Mouse (Mus musculus): Measurements from ENCODE around the gene Fuom. TPM values are rescaled to one million over a fixed set of nuclear protein-coding genes. Genes with fewer than 3 reads are reported as not detected.

Gene Fuom
- total and polyA plus RNA-seq, 2 experiments from 2014 or later = 64.2 to 158 TPM

GRCm38 (mm10) chr7:140060936-140061831 lies 41.1 kb downstream of the Fuom start:
- Histone ChIP-seq H3K27ac (ENCODE audit: low read depth) (no peak overlapping the region), H3K4me3 (ENCODE audit: low read depth, low read length) (peak overlapping the region; percentile 34), H3K4me1 (ENCODE audit: control insufficient read depth, insufficient read depth) (peaks cover 4% of the 10 kb centered on the region; the same call in 1 of the 2 replicates), H3K9me3 (replicated peaks; ENCODE audit: control insufficient read depth, low read length) (no peaks in the 10 kb centered on the region), H3K27me3 (ENCODE audit: control insufficient read depth, insufficient read depth, low read length) (peaks cover 91% of the 10 kb centered on the region), H3K9ac (replicated peaks; ENCODE audit: low read depth, low read length) (no peak overlapping the region), H3K36me3 (replicated peaks; ENCODE audit: control insufficient read depth, insufficient read depth, low read length) (no peaks in the 10 kb centered on the region), H3K4me2 (ENCODE audit: low read depth, low read length) (peak overlapping the region; percentile 53)
- WGBS = 2% methylated on average over 46 of the region's 47 CpGs
- DNase-seq (ENCODE audit: low spot score) (no peak), ATAC-seq (ENCODE audit: insufficient read depth, low read depth) (no peak)
- no peak for TF ChIP-seq CTCF (IDR thresholded peaks at IDR 0.05; ENCODE audit: low read depth)
- TF ChIP-seq EP300 (IDR thresholded peaks at IDR 0.05; ENCODE audit: low read depth) = no peak

- H3K27ac ChIP-seq (ENCODE audit: low read depth) = no peak overlapping the region
- no peaks in the 10 kb centered on the region for H3K36me3 ChIP-seq (replicated peaks; ENCODE audit: control insufficient read depth, insufficient read depth, low read length)
- ATAC-seq (ENCODE audit: insufficient read depth, low read depth) = no peak
- peaks cover 94% of the 10 kb centered on the region for H3K27me3 ChIP-seq (ENCODE audit: control insufficient read depth, insufficient read depth, low read length)
- H3K4me1 ChIP-seq (ENCODE audit: control insufficient read depth, insufficient read depth) = peaks cover 4% of the 10 kb centered on the region; the same call in 1 of the 2 replicates
- TF ChIP-seq EP300 (IDR thresholded peaks at IDR 0.05; ENCODE audit: low read depth) (no peak), CTCF (IDR thresholded peaks at IDR 0.05; ENCODE audit: low read depth) (no peak)
- DNase-seq (ENCODE audit: low spot score) = no peak
- H3K4me3 ChIP-seq (ENCODE audit: low read depth, low read length) = no peak overlapping the region
- WGBS = 29% methylated on average over 4 of the region's 4 CpGs
- H3K4me2 ChIP-seq (ENCODE audit: low read depth, low read length) = no peak overlapping the region
- 0 out of 2 replicates have a peak, but pooled peaks cover 4% of the 10 kb centered on the region for H3K9me3 ChIP-seq (replicated peaks; ENCODE audit: control insufficient read depth, low read length)
- no peak overlapping the region for H3K9ac ChIP-seq (replicated peaks; ENCODE audit: low read depth, low read length)
Observed at GRCm38 (mm10) chr7:140059601-140060000, 42.6 kb downstream of the Fuom start.

- no peak overlapping the region for H3K27ac ChIP-seq (ENCODE audit: low read depth)
- H3K9me3 ChIP-seq (replicated peaks; ENCODE audit: control insufficient read depth, low read length) = 0 out of 2 replicates have a peak, but pooled peaks cover 4% of the 10 kb centered on the region
- WGBS = 22% methylated on average over 7 of the region's 7 CpGs
- TF ChIP-seq EP300 (IDR thresholded peaks at IDR 0.05; ENCODE audit: low read depth) (no peak), CTCF (IDR thresholded peaks at IDR 0.05; ENCODE audit: low read depth) (no peak)
- ATAC-seq (ENCODE audit: insufficient read depth, low read depth) (no peak), DNase-seq (ENCODE audit: low spot score) (no peak)
- H3K4me3 ChIP-seq (ENCODE audit: low read depth, low read length) = peak overlapping the region; percentile 50
- no peaks in the 10 kb centered on the region for H3K36me3 ChIP-seq (replicated peaks; ENCODE audit: control insufficient read depth, insufficient read depth, low read length)
- H3K4me2 ChIP-seq (ENCODE audit: low read depth, low read length) = peak overlapping the region; percentile 75
- H3K27me3 ChIP-seq (ENCODE audit: control insufficient read depth, insufficient read depth, low read length) = peaks cover 88% of the 10 kb centered on the region
- H3K9ac ChIP-seq (replicated peaks; ENCODE audit: low read depth, low read length) = no peak overlapping the region
- peaks cover 4% of the 10 kb centered on the region; the same call in 1 of the 2 replicates for H3K4me1 ChIP-seq (ENCODE audit: control insufficient read depth, insufficient read depth)
Observed at GRCm38 (mm10) chr7:140058528-140058927, 43.7 kb downstream of the Fuom start.

- Histone ChIP-seq H3K4me1 (ENCODE audit: control insufficient read depth, insufficient read depth) (peaks cover 4% of the 10 kb centered on the region; the same call in 1 of the 2 replicates), H3K27me3 (ENCODE audit: control insufficient read depth, insufficient read depth, low read length) (peaks cover 90% of the 10 kb centered on the region), H3K9me3 (replicated peaks; ENCODE audit: control insufficient read depth, low read length) (0 out of 2 replicates have a peak, but pooled peaks cover 4% of the 10 kb centered on the region), H3K9ac (replicated peaks; ENCODE audit: low read depth, low read length) (peak overlapping the region; percentile 34; the same call in 1 of the 2 replicates), H3K4me2 (ENCODE audit: low read depth, low read length) (peak overlapping the region; percentile 75), H3K4me3 (ENCODE audit: low read depth, low read length) (peak overlapping the region; percentile 50), H3K36me3 (replicated peaks; ENCODE audit: control insufficient read depth, insufficient read depth, low read length) (no peaks in the 10 kb centered on the region), H3K27ac (ENCODE audit: low read depth) (no peak overlapping the region)
- WGBS = 3% methylated on average over 53 of the region's 53 CpGs
- TF ChIP-seq EP300 (IDR thresholded peaks at IDR 0.05; ENCODE audit: low read depth) = no peak
- TF ChIP-seq CTCF (IDR thresholded peaks at IDR 0.05; ENCODE audit: low read depth) = no peak
- ATAC-seq (ENCODE audit: insufficient read depth, low read depth) (peak; percentile 40; the same call in 1 of the 2 replicates), DNase-seq (ENCODE audit: low spot score) (no peak)
Observed at GRCm38 (mm10) chr7:140057413-140058407, 44.5 kb downstream of the Fuom start.

GRCm38 (mm10) chr7:140054124-140054523 lies 48.1 kb downstream of the Fuom start:
- Histone ChIP-seq H3K36me3 (replicated peaks; ENCODE audit: control insufficient read depth, insufficient read depth, low read length) (no peaks in the 10 kb centered on the region), H3K4me2 (ENCODE audit: low read depth, low read length) (no peak overlapping the region), H3K27ac (ENCODE audit: low read depth) (no peak overlapping the region), H3K4me3 (ENCODE audit: low read depth, low read length) (no peak overlapping the region), H3K4me1 (ENCODE audit: control insufficient read depth, insufficient read depth) (peaks cover 6% of the 10 kb centered on the region; the same call in 1 of the 2 replicates), H3K9me3 (replicated peaks; ENCODE audit: control insufficient read depth, low read length) (0 out of 2 replicates have a peak, but pooled peaks cover 4% of the 10 kb centered on the region), H3K27me3 (ENCODE audit: control insufficient read depth, insufficient read depth, low read length) (peaks cover 90% of the 10 kb centered on the region), H3K9ac (replicated peaks; ENCODE audit: low read depth, low read length) (no peak overlapping the region)
- DNase-seq (ENCODE audit: low spot score) (no peak), ATAC-seq (ENCODE audit: insufficient read depth, low read depth) (no peak)
- 65% methylated on average over 4 of the region's 4 CpGs for WGBS
- TF ChIP-seq EP300 (IDR thresholded peaks at IDR 0.05; ENCODE audit: low read depth) = no peak
- TF ChIP-seq CTCF (IDR thresholded peaks at IDR 0.05; ENCODE audit: low read depth) = no peak
